Mouse (Mus musculus) forebrain, embryonic 14.5 days (tissue): ENCODE data around the gene Adam6b. TPM values are rescaled to one million over a fixed set of nuclear protein-coding genes. Genes with fewer than 3 reads are reported as not detected.
"Not testable (repeated sequence)": the region's sequence is repeated elsewhere in the genome, so short reads cannot be mapped to it uniquely, and the experiment has no call there.

Experiments used
- ATAC-seq: fragments of 200-750 bp; cut with Nextera tagmentation; 2 replicates; pipeline ENCODE4 v1.8.0; 2017; ENCODE audit warnings: mild to moderate bottlenecking, moderate library complexity
- DNase-seq: peaks from one replicate; pipeline ENCODE4 v3.0.0-alpha.2; 2015; ENCODE audit warnings: low spot score
- H3K27ac ChIP-seq: fragments of 300-500 bp; sonication (generic); 2 replicates; pipeline ENCODE4 v1.5.1; 2014; ENCODE audit warnings: low read depth, mild to moderate bottlenecking, control low read depth, low read length, moderate library complexity
- H3K27me3 ChIP-seq: fragments of 300-500 bp; sonication (generic); replicated peaks from 2 replicates; pipeline ENCODE4 v1.6.1; 2014; ENCODE audit warnings: low read length, control low read depth, mixed read lengths; ENCODE audit not compliant: control insufficient read depth, insufficient read depth
- H3K36me3 ChIP-seq: fragments of 300-500 bp; sonication (generic); 2 replicates; pipeline ENCODE4 v1.6.1; 2014; ENCODE audit warnings: low read length, control low read depth; ENCODE audit not compliant: control insufficient read depth, insufficient read depth
- H3K4me1 ChIP-seq: fragments of 300-500 bp; sonication (generic); 2 replicates; pipeline ENCODE4 v1.6.1; 2014; ENCODE audit warnings: antibody characterized with exemption, low read length, control low read depth; ENCODE audit not compliant: control insufficient read depth, insufficient read depth
- H3K4me2 ChIP-seq: fragments of 300-500 bp; sonication (generic); 2 replicates; pipeline ENCODE4 v1.6.1; 2014; ENCODE audit warnings: mild to moderate bottlenecking, control low read depth, low read length
- H3K4me3 ChIP-seq: fragments of 300-500 bp; sonication (generic); 2 replicates; pipeline ENCODE4 v1.5.1; 2014; ENCODE audit warnings: low read depth, low read length, control low read depth
- H3K9ac ChIP-seq: fragments of 300-500 bp; sonication (generic); 2 replicates; pipeline ENCODE4 v1.6.1; 2014; ENCODE audit warnings: mild to moderate bottlenecking, low read length, control low read depth, moderate library complexity
- H3K9me3 ChIP-seq: fragments of 300-500 bp; sonication (generic); replicated peaks from 2 replicates; pipeline ENCODE4 v1.6.1; 2016; ENCODE audit warnings: low read length, control low read depth, mixed read lengths; ENCODE audit not compliant: control insufficient read depth
- WGBS: fragments of 180-500 bp; shearing (Covaris S2); extraction: QIAGEN DNeasy Blood & Tissue Kit; methylation state at CpG from one replicate; pipeline ENCODE4 v1.1.7; 2014; 5-methylcytosine and 5-hydroxymethylcytosine counted together
- polyA plus RNA-seq: library from polyadenylated mRNA; unstranded; fragments of >200 nt; fragmentation: Nextera tagmentation; extraction: Ambion mirVana; gene quantifications from 2 replicates; pipeline ENCODE4 v1.2.1, GENCODE M21; 2014

Adam6b gene
- polyA plus RNA-seq: not detected in 2 replicates

DNA sequence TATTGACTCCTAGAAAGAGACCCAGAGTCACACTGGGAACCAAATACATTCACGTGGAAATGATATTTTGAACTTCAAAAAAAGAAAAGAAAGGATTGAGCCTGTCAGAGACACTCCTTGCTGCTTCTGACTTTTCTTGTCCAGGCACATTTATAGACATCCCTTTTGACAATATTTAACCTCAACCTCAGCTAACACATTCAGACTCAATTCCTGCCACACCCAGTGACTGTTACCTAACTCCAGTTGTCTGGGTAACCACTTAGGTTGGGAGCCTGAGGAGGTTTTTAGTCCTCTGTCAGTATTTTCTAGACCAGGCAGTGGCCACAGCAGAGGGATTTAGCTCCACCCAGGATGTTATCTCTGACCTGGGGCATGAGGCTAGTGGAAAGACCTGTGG is at the start of gene Adam6b:
TSS of gene Adam6b (plus strand) at position 301 of the 400 bp plus-strand sequence.
- H3K4me3 ChIP-seq, H3K9ac ChIP-seq, ATAC-seq, H3K27ac ChIP-seq, H3K9me3 ChIP-seq, DNase-seq, H3K27me3 ChIP-seq, H3K36me3 ChIP-seq, H3K4me2 ChIP-seq, H3K4me1 ChIP-seq: not testable (repeated sequence)
- WGBS: 83% methylated on average over 1 of the region's 1 CpGs

DNA sequence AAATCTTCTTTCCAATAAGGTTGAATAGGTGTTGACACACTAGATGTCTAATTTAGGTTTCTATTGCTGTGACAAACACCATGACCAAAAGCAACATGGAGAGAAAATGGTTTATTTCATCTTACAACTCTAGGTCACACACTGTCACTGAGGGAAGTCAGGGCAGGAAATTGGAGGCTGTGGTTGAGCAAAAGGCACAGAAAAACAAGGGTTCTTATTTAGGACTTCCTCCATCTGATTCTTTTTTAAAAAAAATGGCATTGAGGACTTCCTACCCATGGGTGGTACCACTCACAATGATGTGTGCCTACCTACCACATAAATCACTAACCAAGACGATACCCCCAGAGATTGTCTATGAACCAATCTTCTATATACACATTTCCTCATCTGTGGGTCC is 43.2 kb upstream of the Adam6b start:
- no peaks in the 10 kb centered on the region for H3K36me3 ChIP-seq
- no peak for ATAC-seq
- no peak overlapping the region for H3K9ac ChIP-seq
- WGBS: 90% methylated on average over 1 of the region's 1 CpGs
- no peak overlapping the region for H3K4me3 ChIP-seq
- H3K27ac ChIP-seq: no peak overlapping the region
- DNase-seq: no peak
- H3K9me3 ChIP-seq: no peaks in the 10 kb centered on the region
- no peak overlapping the region for H3K4me2 ChIP-seq
- no peaks in the 10 kb centered on the region for H3K27me3 ChIP-seq
- H3K4me1 ChIP-seq: no peaks in the 10 kb centered on the region

DNA sequence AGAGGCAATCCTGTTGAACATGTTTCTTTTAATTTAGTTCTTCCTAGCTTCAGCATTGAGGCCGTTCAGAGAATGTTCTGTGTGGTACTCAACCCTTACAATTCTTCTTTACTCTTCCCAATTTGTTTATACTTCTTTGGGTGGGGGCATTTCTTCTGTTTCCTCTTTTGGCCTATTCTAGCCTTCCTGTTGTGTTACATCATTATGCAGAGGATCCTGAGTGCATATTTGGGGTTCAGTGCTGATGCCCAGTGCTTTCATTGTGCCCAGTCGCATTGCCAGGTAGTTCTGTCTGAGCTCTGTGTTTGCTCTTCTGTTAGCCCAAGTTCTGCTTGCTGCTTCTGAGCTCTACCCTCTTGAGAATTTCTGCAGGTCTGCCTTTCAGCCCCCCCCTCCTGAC is 13.1 kb upstream of the Adam6b start:
- H3K4me3 ChIP-seq: no peak overlapping the region
- WGBS: 72% methylated on average over 2 of the region's 2 CpGs
- no peak overlapping the region for H3K27ac ChIP-seq

DNA sequence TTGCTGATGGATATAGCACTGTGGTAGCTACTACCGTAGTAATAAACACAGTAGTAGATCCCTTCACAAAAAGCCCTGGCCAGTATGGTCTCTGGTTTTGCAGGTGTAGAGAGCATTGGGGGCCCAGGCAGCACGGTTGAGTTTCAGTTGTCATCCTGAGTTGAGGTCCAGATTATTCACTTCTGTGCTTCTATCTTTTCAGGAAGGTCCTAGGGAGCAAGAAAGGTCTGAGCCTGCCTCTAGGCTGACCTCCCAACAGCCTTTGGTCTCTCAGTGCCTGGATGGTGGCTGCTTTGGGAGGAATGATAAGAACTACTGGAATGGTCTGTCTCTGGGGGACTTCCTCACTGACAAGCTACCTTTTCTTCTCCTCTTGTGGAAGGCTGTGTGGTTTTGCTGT is 7.2 kb upstream of the Adam6b start:
- no peak for ATAC-seq

More for the DNA sequence above, 13.1 kb upstream of the Adam6b start:
- Histone ChIP-seq H3K9me3 (no peaks in the 10 kb centered on the region), H3K36me3 (no peaks in the 10 kb centered on the region), H3K27me3 (no peaks in the 10 kb centered on the region), H3K4me2 (no peak overlapping the region), H3K9ac (no peak overlapping the region), H3K4me1 (no peaks in the 10 kb centered on the region)
- no peak for ATAC-seq
- no peak for DNase-seq

DNA sequence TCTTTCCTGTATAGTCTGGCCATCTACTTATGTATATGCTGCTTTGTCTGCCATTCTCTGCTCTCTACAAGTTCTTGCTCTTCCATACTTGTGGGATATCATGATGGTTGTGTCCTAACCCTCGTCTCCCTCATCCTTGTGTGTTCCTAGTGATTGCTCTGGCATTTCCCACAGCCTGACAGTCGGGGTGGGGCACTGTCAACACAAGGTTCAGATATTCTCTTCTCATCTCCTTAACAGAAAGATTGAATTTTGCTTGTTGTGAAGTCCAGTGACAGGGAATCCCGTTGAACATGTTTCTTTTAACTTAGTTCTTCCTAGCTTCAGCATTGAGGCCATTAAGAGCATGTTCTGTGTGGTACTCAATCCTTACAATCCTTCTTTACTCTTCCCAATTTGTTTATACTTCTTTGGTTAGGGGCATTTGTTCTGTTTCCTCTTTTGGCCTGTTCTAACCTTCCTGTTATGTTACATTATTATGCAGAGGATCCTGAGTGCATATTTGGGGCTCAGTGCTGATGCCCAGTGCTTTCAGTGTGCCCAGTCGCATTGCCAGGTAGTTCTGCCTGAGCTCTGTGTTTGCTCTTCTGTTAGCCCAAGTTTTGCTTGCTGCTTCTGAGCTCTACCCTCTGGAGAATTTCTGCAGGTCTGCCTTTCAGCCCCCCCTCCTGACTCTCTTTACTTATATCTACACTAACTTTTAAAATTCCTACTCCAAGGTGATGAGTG is 6.5 kb upstream of the Adam6b start:
- Histone ChIP-seq H3K9me3 (0 out of 2 replicates have a peak, but pooled peaks cover 5% of the 10 kb centered on the region), H3K4me2 (no peak overlapping the region), H3K4me3 (no peak overlapping the region), H3K4me1 (no peaks in the 10 kb centered on the region), H3K27ac (no peak overlapping the region), H3K27me3 (no peaks in the 10 kb centered on the region), H3K9ac (no peak overlapping the region), H3K36me3 (no peaks in the 10 kb centered on the region)
- no peak for ATAC-seq
- no peak for DNase-seq
- 46% methylated on average over 4 of the region's 4 CpGs for WGBS

More for the DNA sequence above, 7.2 kb upstream of the Adam6b start:
- 72% methylated on average over 2 of the region's 2 CpGs for WGBS
- DNase-seq: no peak
- H3K4me3 ChIP-seq: no peak overlapping the region
- H3K36me3 ChIP-seq: no peaks in the 10 kb centered on the region
- no peak overlapping the region for H3K27ac ChIP-seq
- H3K9ac ChIP-seq: no peak overlapping the region
- H3K4me1 ChIP-seq: no peaks in the 10 kb centered on the region
- no peak overlapping the region for H3K4me2 ChIP-seq
- no peaks in the 10 kb centered on the region for H3K27me3 ChIP-seq
- H3K9me3 ChIP-seq: 0 out of 2 replicates have a peak, but pooled peaks cover 5% of the 10 kb centered on the region

DNA sequence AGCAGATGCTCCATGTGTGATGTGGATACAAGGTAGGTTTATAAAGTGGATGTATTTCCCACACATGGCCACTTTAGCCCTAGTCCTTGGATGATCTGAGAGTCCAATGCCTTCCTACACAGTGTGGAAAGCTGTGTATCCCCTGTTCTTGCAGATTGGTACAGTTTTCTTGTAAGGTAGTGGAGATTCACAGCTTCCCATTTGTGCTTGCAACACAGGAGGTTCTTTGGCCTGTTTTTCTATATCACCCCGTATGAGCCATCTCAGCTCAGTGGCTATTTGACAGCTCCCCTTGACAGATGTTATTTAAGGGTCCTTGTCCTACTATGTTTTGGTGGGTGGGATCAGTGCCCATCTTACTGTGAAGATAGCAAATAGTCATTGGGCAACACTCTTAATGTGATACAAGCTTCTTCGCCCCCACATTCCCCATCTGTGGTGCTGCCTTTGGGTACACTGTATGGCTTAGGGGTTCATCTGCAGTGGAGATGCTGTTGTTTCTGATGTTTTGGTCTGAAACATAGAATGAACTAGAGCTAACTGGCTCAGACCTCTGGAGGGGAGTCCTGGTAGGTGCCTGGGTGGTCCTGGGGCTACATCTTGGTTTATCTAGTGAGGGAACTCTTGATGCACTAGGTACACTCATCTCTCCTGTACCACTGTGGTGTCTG is 5.7 kb upstream of the Adam6b start:
- no peak for DNase-seq
- 0 out of 2 replicates have a peak, but pooled peaks cover 5% of the 10 kb centered on the region for H3K9me3 ChIP-seq
- no peaks in the 10 kb centered on the region for H3K36me3 ChIP-seq
- no peak overlapping the region for H3K27ac ChIP-seq
- no peak overlapping the region for H3K9ac ChIP-seq
- no peaks in the 10 kb centered on the region for H3K4me1 ChIP-seq
- 85% methylated on average over 2 of the region's 2 CpGs for WGBS
- no peak overlapping the region for H3K4me3 ChIP-seq
- no peak for ATAC-seq
- H3K27me3 ChIP-seq: no peaks in the 10 kb centered on the region
- no peak overlapping the region for H3K4me2 ChIP-seq

DNA sequence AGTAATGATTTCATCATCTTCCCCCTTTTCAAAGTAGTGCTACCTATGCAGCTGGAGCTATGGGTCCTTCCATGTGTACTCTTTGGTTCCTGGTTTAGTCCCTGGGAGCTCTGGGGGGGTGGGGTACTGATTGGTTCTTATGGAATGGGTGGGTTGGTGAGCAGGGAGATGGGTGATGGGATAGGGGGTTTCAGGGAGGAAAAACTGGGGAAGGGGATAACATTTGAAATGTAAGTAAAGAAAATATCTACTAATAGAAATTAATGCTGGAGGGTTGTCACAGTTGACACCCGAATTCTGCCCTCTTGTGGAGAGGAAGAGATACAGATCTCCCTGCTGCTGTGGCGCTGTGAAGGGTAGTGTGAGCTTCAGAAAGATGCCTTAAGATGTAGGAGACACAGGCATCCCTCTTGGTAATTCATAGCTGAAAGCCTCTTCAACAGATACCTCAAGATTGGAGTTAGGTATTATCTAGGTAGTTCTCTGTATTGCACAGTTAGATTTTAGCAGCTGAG is 4.3 kb upstream of the Adam6b start:
- no peaks in the 10 kb centered on the region for H3K27me3 ChIP-seq
- 47% methylated on average over 2 of the region's 2 CpGs for WGBS
- no peaks in the 10 kb centered on the region for H3K4me1 ChIP-seq
- no peak overlapping the region for H3K27ac ChIP-seq
- H3K9ac ChIP-seq: no peak overlapping the region
- ATAC-seq (no peak), DNase-seq (no peak)
- H3K9me3 ChIP-seq: 0 out of 2 replicates have a peak, but pooled peaks cover 5% of the 10 kb centered on the region
- no peaks in the 10 kb centered on the region for H3K36me3 ChIP-seq
- no peak overlapping the region for H3K4me2 ChIP-seq
- H3K4me3 ChIP-seq: no peak overlapping the region

DNA sequence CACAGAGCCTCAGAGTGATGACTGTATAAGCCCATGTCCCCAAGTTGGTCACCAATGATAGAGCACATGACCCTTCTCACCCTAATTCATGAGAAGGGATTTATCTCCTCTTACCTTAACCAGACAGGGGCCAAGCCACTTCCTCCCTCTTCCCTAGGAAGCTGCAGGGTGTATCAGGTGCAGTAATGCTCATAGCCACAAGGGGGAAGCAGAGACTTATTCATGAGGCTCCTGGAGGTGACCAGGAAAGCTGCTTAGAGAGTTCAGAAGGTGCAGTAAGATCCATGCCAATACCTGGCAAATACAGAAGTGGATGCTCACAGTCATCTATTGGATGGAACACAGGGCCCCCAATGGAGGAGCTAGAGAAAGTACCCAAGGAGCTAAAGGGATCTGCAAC is 1.6 kb upstream of the Adam6b start:
- peak; percentile 1 for DNase-seq
- not testable (repeated sequence) for H3K27me3 ChIP-seq, H3K4me1 ChIP-seq, ATAC-seq, H3K9me3 ChIP-seq, H3K27ac ChIP-seq, H3K9ac ChIP-seq, H3K4me3 ChIP-seq, H3K4me2 ChIP-seq, H3K36me3 ChIP-seq

DNA sequence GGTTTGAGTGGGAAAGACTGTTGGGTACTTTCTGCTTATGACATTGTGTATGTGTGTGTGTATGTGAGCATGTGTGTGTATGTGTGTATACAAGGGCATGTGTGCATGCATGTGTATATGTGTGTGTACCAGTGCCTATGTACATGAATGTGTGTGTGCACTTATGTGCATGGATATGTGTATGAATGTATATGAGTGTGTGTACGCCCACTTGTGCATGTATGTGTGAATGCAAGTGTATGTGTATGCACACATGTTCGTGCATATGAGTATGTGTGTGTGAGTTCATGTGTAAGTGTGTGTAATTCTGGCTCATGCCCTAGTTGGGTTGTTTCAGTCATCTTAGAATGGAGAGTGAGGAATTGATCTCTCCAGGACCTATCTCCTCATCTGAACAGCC is 36.6 kb downstream of the Adam6b start:
- no peak for DNase-seq
- no peaks in the 10 kb centered on the region for H3K36me3 ChIP-seq
- H3K4me3 ChIP-seq: no peak overlapping the region
- H3K4me2 ChIP-seq: no peak overlapping the region
- no peaks in the 10 kb centered on the region for H3K27me3 ChIP-seq
- ATAC-seq: no peak
- no peak overlapping the region for H3K9ac ChIP-seq
- no peaks in the 10 kb centered on the region for H3K4me1 ChIP-seq
- 78% methylated on average over 2 of the region's 2 CpGs for WGBS
- H3K9me3 ChIP-seq: peaks cover 6% of the 10 kb centered on the region; the same call in 1 of the 2 replicates
- H3K27ac ChIP-seq: no peak overlapping the region
